Mouse (Mus musculus): ENCODE data around the gene Magel2.

Gene Magel2

GRCm38 (mm10) chr7:62428337-62428736, 51.5 kb downstream of the Magel2 start:
- DNase-seq = peak; percentile 16 to 20

Data from cerebellum, postnatal 36 days (tissue).